ENCODE assay signal across 18 mouse cellular contexts in the genomic region with DNA sequence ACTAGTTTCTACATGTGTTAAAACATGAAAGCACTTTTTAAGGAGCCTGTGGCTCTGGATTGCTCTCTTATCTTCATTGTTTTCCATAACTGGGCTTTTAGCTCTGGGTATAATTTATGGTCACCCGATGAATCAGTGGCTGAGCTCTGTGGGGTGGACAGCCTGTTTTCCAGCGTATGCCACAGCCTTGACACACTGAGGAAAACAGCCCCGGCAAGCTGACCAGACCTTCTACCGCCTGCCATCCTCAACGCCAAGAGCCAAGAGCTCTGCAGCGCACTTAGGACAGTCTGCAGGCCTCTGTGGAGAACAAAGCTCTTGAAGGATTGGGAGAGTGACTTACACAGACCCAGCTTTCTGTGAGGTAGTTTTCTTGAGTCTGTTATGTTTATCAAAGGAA. TPM values are rescaled to one million over a fixed set of nuclear protein-coding genes. Genes with fewer than 3 reads are reported as not detected.
DNase-seq lines count a peak whose midpoint lies in the region; ATAC-seq lines count a peak whose summit lies in the region.
"Had no signal": no experiment of that assay in that cellular context is flagged by ENCODE, and none has a peak within 500 bp of the region (broad histone marks: within the 10 kb centered on the region; RNA-seq: fewer than 3 reads in every experiment).

No protein-coding gene starts in this region.

- H3K4me2 ChIP-seq in kidney, embryonic 16.5 days (replicated peaks; ENCODE audit: low read depth, low read length) = no peak overlapping the region
- H3K4me2 ChIP-seq: embryonic facial prominence, embryonic 13.5 days; liver, embryonic 11.5 days; midbrain, embryonic 11.5 days had no signal

- peak overlapping the region; percentile 57; the same call in 1 of the 2 replicates for H3K27ac ChIP-seq in kidney, embryonic 16.5 days (ENCODE audit: low read length)
- H3K27ac ChIP-seq: embryonic facial prominence, embryonic 13.5 days; heart, embryonic 10.5 days; macrophage had no signal

- 67% methylated on average over 6 of the region's 6 CpGs for WGBS in kidney, embryonic 16.5 days

- H3K36me3 ChIP-seq in kidney, embryonic 16.5 days (ENCODE audit: insufficient read depth, low read length) = peaks cover 7% of the 10 kb centered on the region; the same call in 1 of the 2 replicates

- no peak for DNase-seq in kidney, adult 8-10 months
- DNase-seq in 3T3-L1 (ENCODE audit: low read depth, low spot score) (peak; percentile 26), MN1 (ENCODE audit: low spot score) (peak; percentile 82)
- peak; percentile 80 to 83 for DNase-seq in adrenal gland, postnatal 36 days
- DNase-seq: kidney, postnatal 4 days; lung, adult 18-20 months; thymus, adult 18-20 months; thymus, postnatal 4 days had no signal

- no peak overlapping the region for H3K9ac ChIP-seq in kidney, embryonic 16.5 days (replicated peaks; ENCODE audit: low read length)
- H3K9ac ChIP-seq: embryonic facial prominence, embryonic 13.5 days had no signal

- H3K27me3 ChIP-seq in kidney, embryonic 16.5 days (ENCODE audit: insufficient read depth, low read length) = no peaks in the 10 kb centered on the region
- H3K27me3 ChIP-seq: embryonic facial prominence, embryonic 13.5 days had no signal

- peaks cover 27% of the 10 kb centered on the region for H3K4me1 ChIP-seq in kidney, embryonic 16.5 days (ENCODE audit: insufficient read depth, low read length)

- no peak overlapping the region for H3K4me3 ChIP-seq in kidney, embryonic 16.5 days (ENCODE audit: low read length)
- H3K4me3 ChIP-seq: embryonic facial prominence, embryonic 13.5 days; heart, embryonic 10.5 days had no signal

- H3K9me3 ChIP-seq in kidney, embryonic 16.5 days (ENCODE audit: low read length) = no peaks in the 10 kb centered on the region
- H3K9me3 ChIP-seq: embryonic facial prominence, embryonic 13.5 days; heart, embryonic 10.5 days had no signal

- no peak for ATAC-seq in kidney, embryonic 16.5 days (ENCODE audit: low FRiP score, low TSS enrichment)
- no peak for ATAC-seq in megakaryocyte-erythroid progenitor cell, adult 5-6 weeks (replicated peaks; ENCODE audit: low FRiP score, low TSS enrichment, poor library complexity, severe bottlenecking)
- no peak for ATAC-seq in inflammation-experienced regulatory T-cells, adult 6 months
- ATAC-seq: activated CD4-positive, CD25-positive, alpha-beta regulatory T cell, adult 4 months; forebrain, embryonic 14.5 days had no signal

RNA-seq across cellular contexts. Expression of a gene that starts 17.4 kb away (rescaled TPM):
- polyA plus RNA-seq in kidney, embryonic 16.5 days (2015; fragmentation: Nextera tagmentation; extraction: Ambion mirVana) = 137 and 142 TPM in 2 replicates
- 100 to 1,000 TPM; 127 to 139 TPM for total RNA-seq in adrenal gland, postnatal 36 days (2021)
- 145 and 195 TPM in 2 replicates for total RNA-seq in megakaryocyte-erythroid progenitor cell, adult 5-6 weeks (2014; fragmentation: Nextera tagmentation)
- total RNA-seq in megakaryocyte-erythroid progenitor cell, adult 5-6 weeks (2017) = 149 and 191 TPM in 2 replicates
- 100 to 1,000 TPM; 137 to 194 (median 168) TPM for polyA plus RNA-seq in inflammation-experienced regulatory T-cells, adult 6 months (2017; shearing (Covaris generic))

RNA-seq across cellular contexts. Expression of a gene that starts 17.9 kb away (rescaled TPM):
- polyA plus RNA-seq in kidney, embryonic 16.5 days (2015; fragmentation: Nextera tagmentation; extraction: Ambion mirVana) = 16.0 and 17.9 TPM in 2 replicates
- total RNA-seq in adrenal gland, postnatal 36 days (2021) = 10 to 100 TPM; 11.8 to 17.3 TPM
- 7.2 and 7.6 TPM in 2 replicates for total RNA-seq in megakaryocyte-erythroid progenitor cell, adult 5-6 weeks (2014; fragmentation: Nextera tagmentation)
- total RNA-seq in megakaryocyte-erythroid progenitor cell, adult 5-6 weeks (2017) = 3.3 and 7.9 TPM in 2 replicates
- 10 to 100 TPM; 21.4 to 30.5 (median 28.0) TPM for polyA plus RNA-seq in inflammation-experienced regulatory T-cells, adult 6 months (2017; shearing (Covaris generic))

Comparison
In these comparisons a context has a peak if more than half of its experiments do, and no peak if none do; other contexts are left out.
1. DNase-seq: peak in 3T3-L1 (single experiment), MN1 (single experiment) and adrenal gland, postnatal 36 days (2 of 2); none in kidney, adult 8-10 months (0 of 2).